Mouse (Mus musculus) ES-E14 (cell line): ENCODE measurements at regions not wholly inside any gene's neighbourhood (a gene's known extent, or its start where the extent isn't known, plus 50 kb on each side); places are given as distances from the start of the nearest gene placed in this dataset.

ENCODE experiments used
- DNase-seq: peaks from one replicate; pipeline ENCODE4 v3.0.0-alpha.2; 2013; ENCODE audit warnings: low read depth, low spot score
- H3K27ac ChIP-seq: 2 replicates; pipeline ENCODE4 v1.5.1; 2012; ENCODE audit warnings: low read depth, mild to moderate bottlenecking, low read length, moderate library complexity, mixed read lengths; ENCODE audit not compliant: poor library complexity, insufficient read depth, severe bottlenecking
- H3K36me3 ChIP-seq: 2 replicates; pipeline ENCODE4 v1.6.1; 2012; ENCODE audit warnings: mild to moderate bottlenecking, low read length, moderate library complexity, mixed read lengths; ENCODE audit not compliant: control insufficient read depth, poor library complexity, insufficient read depth, severe bottlenecking
- H3K4me1 ChIP-seq, 2 experiments: fragments of 150-350 bp in 1 of 2; sonication (generic) in 1 of 2; 2 replicates each; pipeline ENCODE4 v1.6.1; 2012; ENCODE audit warnings: low read length in 2 of 2, mild to moderate bottlenecking in 1 of 2, mixed read lengths in 1 of 2; ENCODE audit not compliant: control insufficient read depth in 2 of 2, insufficient read depth in 2 of 2, poor library complexity in 1 of 2
- H3K4me3 ChIP-seq, 2 experiments: fragments of 150-350 bp in 1 of 2; sonication (generic) in 1 of 2; 2 replicates each; pipeline ENCODE4 v1.5.1; 2012; ENCODE audit warnings: low read length in 2 of 2, low read depth in 1 of 2, mild to moderate bottlenecking in 1 of 2, mixed read lengths in 1 of 2; ENCODE audit not compliant: insufficient read depth in 1 of 2, poor library complexity in 1 of 2, severe bottlenecking in 1 of 2
- H3K9ac ChIP-seq: 2 replicates; pipeline ENCODE4 v1.6.1; 2012; ENCODE audit warnings: low read depth, mild to moderate bottlenecking, low read length, mixed read lengths; ENCODE audit not compliant: poor library complexity, insufficient read depth, severe bottlenecking
- H3K9me3 ChIP-seq: fragments of 150-350 bp; sonication (generic); 2 replicates; pipeline ENCODE4 v1.6.1; 2012; ENCODE audit warnings: low read depth, mild to moderate bottlenecking, low read length; ENCODE audit not compliant: control insufficient read depth, insufficient read depth
- CHD2 ChIP-seq: IDR thresholded peaks from 2 replicates; pipeline ENCODE4 v1.6.1; 2014; ENCODE audit warnings: mild to moderate bottlenecking, low read depth, low read length, inconsistent platforms
- HCFC1 ChIP-seq: IDR thresholded peaks from 2 replicates; pipeline ENCODE4 v1.6.1; 2012; ENCODE audit warnings: low read length, inconsistent platforms, borderline replicate concordance; ENCODE audit not compliant: insufficient read depth
- MAFK ChIP-seq: IDR thresholded peaks from 2 replicates; pipeline ENCODE4 v1.6.1; 2014; ENCODE audit warnings: mild to moderate bottlenecking, low read depth, low read length, inconsistent platforms; ENCODE audit not compliant: insufficient read depth
- ZC3H11A ChIP-seq: IDR thresholded peaks from 2 replicates; pipeline ENCODE4 v1.6.1; 2012; ENCODE audit warnings: low read depth, mild to moderate bottlenecking, inconsistent platforms, low read length, borderline replicate concordance
- ZNF384 ChIP-seq: IDR thresholded peaks from 2 replicates; pipeline ENCODE4 v1.6.1; 2012; ENCODE audit warnings: low read depth, low read length, inconsistent platforms
- in situ Hi-C, 2 experiments: fragments of 600-800 bp; cut with MboI; formaldehyde crosslinking; loops; one replicate each; pipeline ENCODE4 v1.15.1; 2025; ENCODE audit warnings: low sequenced_read_pairs in 2 of 2, inconsistent platforms in 1 of 2; ENCODE audit not compliant: unreplicated experiment in 2 of 2

GRCm38 (mm10) chr7:72715401-72715800 is 409.0 kb upstream of the Mctp2 start:
- Histone ChIP-seq H3K36me3 (no peaks in the 10 kb centered on the region), H3K4me3 (no peak overlapping the region), H3K27ac (no peak overlapping the region), H3K4me1 (no peaks in the 10 kb centered on the region), H3K9ac (no peak overlapping the region), H3K9me3 (no peaks in the 10 kb centered on the region)
- TF ChIP-seq CHD2 = no peak
- TF ChIP-seq HCFC1 = no peak
- no peak for TF ChIP-seq ZNF384
- no peak for TF ChIP-seq ZC3H11A
- no peak for TF ChIP-seq MAFK
- no peak for DNase-seq
- in situ Hi-C loops = no loop called here

GRCm38 (mm10) chr7:72716051-72716450 is 409.6 kb upstream of the Mctp2 start:
- H3K9ac ChIP-seq = no peak overlapping the region
- H3K9me3 ChIP-seq = no peaks in the 10 kb centered on the region
- no peak for TF ChIP-seq ZNF384
- TF ChIP-seq CHD2 = no peak
- TF ChIP-seq HCFC1 = no peak
- no peak for TF ChIP-seq ZC3H11A
- TF ChIP-seq MAFK = no peak
- no peak for DNase-seq
- in situ Hi-C loops = no loop called here
- H3K36me3 ChIP-seq = no peaks in the 10 kb centered on the region
- H3K27ac ChIP-seq = no peak overlapping the region
- H3K4me3 ChIP-seq = no peak overlapping the region
- no peaks in the 10 kb centered on the region for H3K4me1 ChIP-seq

GRCm38 (mm10) chr7:72726214-72726854 is 419.9 kb upstream of the Mctp2 start:
- H3K9ac ChIP-seq = no peak overlapping the region
- H3K4me1 ChIP-seq = no peaks in the 10 kb centered on the region
- DNase-seq = no peak
- no peaks in the 10 kb centered on the region for H3K36me3 ChIP-seq
- H3K4me3 ChIP-seq = no peak overlapping the region
- H3K27ac ChIP-seq = no peak overlapping the region
- no peaks in the 10 kb centered on the region for H3K9me3 ChIP-seq
- in situ Hi-C loops = no loop called here
- no peak for TF ChIP-seq ZC3H11A
- no peak for TF ChIP-seq HCFC1
- TF ChIP-seq ZNF384 = no peak
- no peak for TF ChIP-seq CHD2
- no peak for TF ChIP-seq MAFK

- no peak overlapping the region for H3K9ac ChIP-seq
- no peaks in the 10 kb centered on the region for H3K9me3 ChIP-seq
- in situ Hi-C loops = no loop called here
- TF ChIP-seq HCFC1 = no peak
- no peak for TF ChIP-seq ZNF384
- no peak for TF ChIP-seq ZC3H11A
- TF ChIP-seq MAFK = no peak
- no peak for TF ChIP-seq CHD2
- H3K4me3 ChIP-seq = no peak overlapping the region
- DNase-seq = no peak
- H3K36me3 ChIP-seq = no peaks in the 10 kb centered on the region
- H3K27ac ChIP-seq = no peak overlapping the region
- H3K4me1 ChIP-seq = no peaks in the 10 kb centered on the region
Observed at GRCm38 (mm10) chr7:72737792-72738191, 431.4 kb upstream of the Mctp2 start.
